Mouse (Mus musculus) megakaryocyte progenitor cell, adult 5-6 weeks (primary cell): ENCODE results near the gene 6430548M08Rik. TPM values are rescaled to one million over a fixed set of nuclear protein-coding genes. Genes with fewer than 3 reads are reported as not detected.

Experiments
- ATAC-seq: replicated peaks from 2 replicates; pipeline ENCODE4 v1.8.0; 2016; ENCODE audit warnings: mild to moderate bottlenecking, moderate TSS enrichment, inconsistent platforms; ENCODE audit not compliant: poor library complexity
- total RNA-seq, 2 experiments: library from RNA; stranded (forward) in 1 of 2; stranded (reverse) in 1 of 2; fragments of 157-497, 149-512 nt in 1 of 2; fragments of 200-1000 nt in 1 of 2; gene quantifications; 2 replicates each; pipeline versions ENCODE4 v1.2.3 to v1.2.4; 2015 to 2017

6430548M08Rik gene
- total RNA-seq, 2 experiments from 2014 or later = 1.8 to 4.5 TPM

DNA sequence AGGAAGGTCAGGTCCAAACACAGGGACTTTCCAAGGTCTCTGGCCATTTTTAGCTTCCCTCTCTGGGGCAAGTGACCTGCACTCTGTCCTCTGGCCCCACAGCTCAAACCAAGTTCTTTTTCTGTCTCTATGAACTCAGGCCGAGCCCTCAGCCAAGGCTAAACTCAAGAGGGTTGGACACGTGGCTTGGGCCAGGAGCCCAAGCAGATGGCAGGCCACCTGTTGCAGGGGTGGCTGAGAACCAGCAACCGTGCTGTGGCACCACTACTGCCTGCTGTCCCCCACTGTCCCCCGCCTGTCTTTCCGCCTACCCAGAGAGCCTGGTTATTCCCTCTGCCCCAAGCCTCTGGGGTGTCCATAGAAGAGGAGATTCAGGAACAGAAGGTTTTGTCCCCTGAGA lies 100.0 kb downstream of the 6430548M08Rik start:
- no peak for ATAC-seq

Other genes with a start within 250 kb of the 6430548M08Rik start
- gene Usp10, start 203.8 kb upstream of the 6430548M08Rik start, total RNA-seq (2015) = 71.9 and 73.0 TPM in 2 replicates
- gene Usp10, start 203.8 kb upstream of the 6430548M08Rik start, total RNA-seq (2017) = 43.7 and 80.3 TPM in 2 replicates
- 18.6 and 18.7 TPM in 2 replicates for gene Gm20388, start 203.3 kb upstream of the 6430548M08Rik start, total RNA-seq (2015)
- 14.7 TPM in 1 of 2 replicates, not detected in the other for gene Gm20388, start 203.3 kb upstream of the 6430548M08Rik start, total RNA-seq (2017)
- gene Crispld2, start 121.7 kb upstream of the 6430548M08Rik start, total RNA-seq (2015) = 0.49 and 0.54 TPM in 2 replicates
- 0.51 and 0.92 TPM in 2 replicates for gene Crispld2, start 121.7 kb upstream of the 6430548M08Rik start, total RNA-seq (2017)
- gene Zdhhc7, start 12.7 kb upstream of the 6430548M08Rik start, total RNA-seq (2015) = 10.5 and 11.1 TPM in 2 replicates
- gene Zdhhc7, start 12.7 kb upstream of the 6430548M08Rik start, total RNA-seq (2017) = 19.4 and 24.7 TPM in 2 replicates
- not detected in 2 replicates for gene Fam92b, start 63.3 kb downstream of the 6430548M08Rik start, total RNA-seq (2015)
- not detected in 2 replicates for gene Fam92b, start 63.3 kb downstream of the 6430548M08Rik start, total RNA-seq (2017)
- gene Gse1, start 114.3 kb downstream of the 6430548M08Rik start, total RNA-seq (2015) = 32.0 and 32.6 TPM in 2 replicates
- 10.0 and 11.2 TPM in 2 replicates for gene Gse1, start 114.3 kb downstream of the 6430548M08Rik start, total RNA-seq (2017)